Mouse (Mus musculus) kidney, adult 2 months (tissue): ENCODE measurements around the gene Hoxa5.

Source experiments
- CTCF ChIP-seq: fragments of 200-500 bp; conservative IDR thresholded peaks from 2 replicates; pipeline ENCODE4 v1.5.1; 2011; ENCODE audit warnings: low read depth, mild to moderate bottlenecking, control low read depth, low read length, moderate library complexity, mixed read lengths; ENCODE audit not compliant: insufficient read depth, insufficient read length
- POLR2A ChIP-seq: fragments of 200-500 bp; IDR thresholded peaks from one replicate; pipeline ENCODE4 v1.6.1; 2011; ENCODE audit warnings: low read depth, low read length, control low read depth

DNA sequence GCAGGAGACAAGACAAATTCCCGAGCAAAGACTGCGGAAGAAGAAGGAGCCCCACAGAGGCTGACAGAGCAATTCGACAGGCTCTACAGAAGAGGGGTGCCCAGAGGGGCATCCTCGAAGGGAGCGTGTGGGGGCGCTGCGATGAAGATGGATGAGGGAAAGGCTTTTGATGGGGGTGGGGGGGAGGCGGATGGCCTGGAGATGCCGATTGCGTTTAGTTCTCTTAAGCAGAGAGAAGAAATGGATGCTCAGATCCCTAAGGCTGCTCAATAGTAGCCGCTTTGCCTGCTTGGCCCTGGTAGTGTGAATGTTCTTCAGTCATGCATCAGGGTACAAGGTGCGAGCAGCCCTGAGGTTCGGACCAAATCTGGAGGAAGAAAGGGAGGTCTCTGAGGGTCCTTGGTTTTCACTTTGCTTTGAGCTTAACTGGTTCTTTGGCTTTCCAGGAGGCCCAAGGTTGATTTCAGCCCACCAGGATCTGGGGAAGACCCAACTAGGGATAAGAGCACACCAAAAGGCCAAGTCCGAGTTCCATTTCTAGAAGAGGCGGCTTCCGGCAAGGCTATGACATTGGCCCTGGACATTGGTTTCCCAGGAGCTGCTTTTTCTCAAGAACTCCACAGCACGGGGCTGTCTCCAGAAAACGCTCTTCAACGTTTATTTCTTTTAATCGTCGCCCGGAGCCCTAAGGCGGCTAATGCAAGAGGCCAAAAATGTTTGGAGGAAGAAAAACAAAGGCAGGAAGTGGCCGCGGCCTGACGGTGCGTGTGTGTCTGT lies 44.4 kb upstream of the Hoxa5 start:
- TF ChIP-seq POLR2A (no peak), CTCF (no peak)
